Mouse (Mus musculus): ENCODE data around the gene Pinlyp. TPM values are rescaled to one million over a fixed set of nuclear protein-coding genes. Genes with fewer than 3 reads are reported as not detected.

The Pinlyp gene
- total and polyA plus RNA-seq, 2 experiments from 2014 or later, result not detected

- no peak overlapping the region for H3K9ac ChIP-seq (replicated peaks; ENCODE audit: low read depth, low read length)
- peaks cover 37% of the 10 kb centered on the region for H3K36me3 ChIP-seq (replicated peaks; ENCODE audit: control insufficient read depth, insufficient read depth, low read length)
- peaks cover under 1% of the 10 kb centered on the region; the same call in 1 of the 2 replicates for H3K4me1 ChIP-seq (ENCODE audit: control insufficient read depth, insufficient read depth)
- H3K27ac ChIP-seq (ENCODE audit: low read depth), result no peak overlapping the region
- TF ChIP-seq EP300 (IDR thresholded peaks at IDR 0.05; ENCODE audit: low read depth) (no peak), CTCF (IDR thresholded peaks at IDR 0.05; ENCODE audit: low read depth) (no peak)
- no peaks in the 10 kb centered on the region for H3K9me3 ChIP-seq (replicated peaks; ENCODE audit: control insufficient read depth, low read length)
- H3K4me3 ChIP-seq (ENCODE audit: low read depth, low read length), result no peak overlapping the region
- H3K27me3 ChIP-seq (ENCODE audit: control insufficient read depth, insufficient read depth, low read length), result no peaks in the 10 kb centered on the region
- ATAC-seq (ENCODE audit: insufficient read depth, low read depth) (no peak), DNase-seq (ENCODE audit: low spot score) (no peak)
- H3K4me2 ChIP-seq (ENCODE audit: low read depth, low read length), result no peak overlapping the region
- WGBS, result 89% methylated on average over 4 of the region's 4 CpGs
Measured at GRCm38 (mm10) chr7:24537081-24537480, 8.8 kb downstream of the Pinlyp start.

DNA sequence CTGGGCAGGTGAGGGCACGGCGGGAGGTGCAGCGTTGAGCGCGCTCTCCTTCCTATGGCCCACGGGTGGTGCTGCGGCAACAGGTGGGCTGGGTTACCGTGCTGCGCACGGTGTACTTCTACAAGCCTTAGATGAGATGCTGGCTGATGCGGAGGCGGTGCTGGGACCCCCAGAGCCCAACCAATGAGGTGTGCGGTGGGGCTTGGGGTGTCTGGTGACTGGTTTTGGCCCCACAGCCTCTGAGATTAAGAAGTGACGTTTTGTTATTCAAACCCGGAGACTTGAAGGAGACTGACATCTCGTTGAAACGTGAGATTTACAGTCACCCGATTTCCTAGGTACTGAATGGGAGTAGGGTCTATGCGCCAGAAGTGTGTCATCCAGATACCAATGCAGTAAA lies 11.6 kb downstream of the Pinlyp start:
- H3K9ac ChIP-seq (replicated peaks; ENCODE audit: low read depth, low read length), result no peak overlapping the region
- no peak overlapping the region for H3K4me3 ChIP-seq (ENCODE audit: low read depth, low read length)

DNA sequence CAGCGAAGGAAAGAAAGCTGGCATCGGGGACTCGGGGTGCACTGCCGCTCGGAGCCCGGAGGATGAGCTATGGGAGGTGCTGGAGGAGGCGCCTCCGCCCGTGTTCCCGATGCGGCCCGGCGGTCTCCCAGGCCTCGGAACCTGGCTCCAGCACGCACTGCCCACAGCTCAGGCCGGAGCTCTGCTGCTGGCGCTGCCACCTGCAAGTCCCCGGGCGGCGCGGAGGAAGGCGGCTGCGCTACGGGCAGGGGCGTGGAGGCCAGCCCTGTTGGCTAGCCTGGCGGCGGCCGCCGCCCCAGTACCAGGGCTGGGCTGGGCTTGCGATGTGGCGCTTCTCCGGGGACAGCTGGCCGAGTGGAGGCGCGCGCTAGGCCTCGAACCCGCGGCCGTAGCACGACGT lies 12.1 kb downstream of the Pinlyp start:
- TF ChIP-seq CTCF (IDR thresholded peaks at IDR 0.05; ENCODE audit: low read depth), result no peak
- no peak for TF ChIP-seq EP300 (IDR thresholded peaks at IDR 0.05; ENCODE audit: low read depth)
- no peak overlapping the region for H3K4me3 ChIP-seq (ENCODE audit: low read depth, low read length)
- DNase-seq (ENCODE audit: low spot score) (no peak), ATAC-seq (ENCODE audit: insufficient read depth, low read depth) (no peak)
- H3K36me3 ChIP-seq (replicated peaks; ENCODE audit: control insufficient read depth, insufficient read depth, low read length), result peaks cover 37% of the 10 kb centered on the region
- WGBS, result 61% methylated on average over 39 of the region's 42 CpGs
- H3K27me3 ChIP-seq (ENCODE audit: control insufficient read depth, insufficient read depth, low read length), result no peaks in the 10 kb centered on the region
- no peak overlapping the region for H3K4me2 ChIP-seq (ENCODE audit: low read depth, low read length)
- H3K9ac ChIP-seq (replicated peaks; ENCODE audit: low read depth, low read length), result no peak overlapping the region
- H3K9me3 ChIP-seq (replicated peaks; ENCODE audit: control insufficient read depth, low read length), result no peaks in the 10 kb centered on the region
- no peak overlapping the region for H3K27ac ChIP-seq (ENCODE audit: low read depth)
- peaks cover 10% of the 10 kb centered on the region for H3K4me1 ChIP-seq (ENCODE audit: control insufficient read depth, insufficient read depth)

More for the DNA sequence above, 11.6 kb downstream of the Pinlyp start:
- no peaks in the 10 kb centered on the region for H3K27me3 ChIP-seq (ENCODE audit: control insufficient read depth, insufficient read depth, low read length)
- 52% methylated on average over 19 of the region's 19 CpGs for WGBS
- ATAC-seq (ENCODE audit: insufficient read depth, low read depth) (no peak), DNase-seq (ENCODE audit: low spot score) (no peak)
- H3K4me1 ChIP-seq (ENCODE audit: control insufficient read depth, insufficient read depth), result peaks cover 9% of the 10 kb centered on the region
- peaks cover 37% of the 10 kb centered on the region for H3K36me3 ChIP-seq (replicated peaks; ENCODE audit: control insufficient read depth, insufficient read depth, low read length)
- H3K4me2 ChIP-seq (ENCODE audit: low read depth, low read length), result no peak overlapping the region
- H3K27ac ChIP-seq (ENCODE audit: low read depth), result no peak overlapping the region
- TF ChIP-seq EP300 (IDR thresholded peaks at IDR 0.05; ENCODE audit: low read depth) (no peak), CTCF (IDR thresholded peaks at IDR 0.05; ENCODE audit: low read depth) (no peak)
- no peaks in the 10 kb centered on the region for H3K9me3 ChIP-seq (replicated peaks; ENCODE audit: control insufficient read depth, low read length)

DNA sequence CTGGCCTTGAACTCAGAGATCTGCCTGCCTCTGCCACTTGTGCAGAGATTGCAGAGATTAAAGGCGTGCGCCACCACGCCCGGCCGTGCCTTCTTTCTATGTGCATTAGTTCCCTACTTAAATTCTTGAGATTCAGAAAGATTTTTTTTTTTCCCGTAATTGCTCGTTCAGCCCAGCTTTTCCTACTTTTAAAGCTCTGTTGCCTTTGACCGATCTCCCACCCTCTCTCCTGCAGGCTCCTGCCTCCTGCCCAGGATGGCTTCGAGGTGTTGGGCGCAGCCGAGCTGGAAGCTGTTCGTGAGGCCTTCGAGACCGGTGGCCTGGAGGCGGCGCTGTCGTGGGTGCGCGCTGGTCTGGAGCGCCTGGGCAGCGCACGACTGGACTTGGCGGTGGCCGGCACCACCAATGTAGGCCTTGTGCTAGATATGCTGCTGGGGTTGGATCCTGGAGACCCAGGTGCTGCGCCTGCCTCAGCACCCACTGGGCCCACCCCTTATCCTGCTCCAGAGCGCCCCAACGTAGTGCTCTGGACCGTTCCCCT lies 12.8 kb downstream of the Pinlyp start:
- TF ChIP-seq EP300 (IDR thresholded peaks at IDR 0.05; ENCODE audit: low read depth) (no peak), CTCF (IDR thresholded peaks at IDR 0.05; ENCODE audit: low read depth) (no peak)
- H3K4me2 ChIP-seq (ENCODE audit: low read depth, low read length), result no peak overlapping the region
- H3K36me3 ChIP-seq (replicated peaks; ENCODE audit: control insufficient read depth, insufficient read depth, low read length), result peaks cover 37% of the 10 kb centered on the region
- H3K27me3 ChIP-seq (ENCODE audit: control insufficient read depth, insufficient read depth, low read length), result no peaks in the 10 kb centered on the region
- no peak for DNase-seq (ENCODE audit: low spot score)
- no peak overlapping the region for H3K4me3 ChIP-seq (ENCODE audit: low read depth, low read length)
- H3K27ac ChIP-seq (ENCODE audit: low read depth), result no peak overlapping the region
- no peak overlapping the region for H3K9ac ChIP-seq (replicated peaks; ENCODE audit: low read depth, low read length)
- WGBS, result 85% methylated on average over 28 of the region's 28 CpGs
- H3K4me1 ChIP-seq (ENCODE audit: control insufficient read depth, insufficient read depth), result peaks cover 10% of the 10 kb centered on the region
- ATAC-seq (ENCODE audit: insufficient read depth, low read depth), result no peak
- no peaks in the 10 kb centered on the region for H3K9me3 ChIP-seq (replicated peaks; ENCODE audit: control insufficient read depth, low read length)

- Histone ChIP-seq H3K4me1 (ENCODE audit: control insufficient read depth, insufficient read depth) (peaks cover 10% of the 10 kb centered on the region), H3K4me3 (ENCODE audit: low read depth, low read length) (peak overlapping the region; percentile 71), H3K36me3 (replicated peaks; ENCODE audit: control insufficient read depth, insufficient read depth, low read length) (peaks cover 35% of the 10 kb centered on the region), H3K27ac (ENCODE audit: low read depth) (peak overlapping the region; percentile 85), H3K27me3 (ENCODE audit: control insufficient read depth, insufficient read depth, low read length) (no peaks in the 10 kb centered on the region), H3K9ac (replicated peaks; ENCODE audit: low read depth, low read length) (peak overlapping the region; percentile 79), H3K4me2 (ENCODE audit: low read depth, low read length) (peak overlapping the region; percentile 95), H3K9me3 (replicated peaks; ENCODE audit: control insufficient read depth, low read length) (no peaks in the 10 kb centered on the region)
- peak; percentile 80 for DNase-seq (ENCODE audit: low spot score)
- TF ChIP-seq CTCF (IDR thresholded peaks at IDR 0.05; ENCODE audit: low read depth) (peak; percentile 79), EP300 (IDR thresholded peaks at IDR 0.05; ENCODE audit: low read depth) (no peak)
- peak; percentile 60 for ATAC-seq (ENCODE audit: insufficient read depth, low read depth)
- under 1% methylated on average over 43 of the region's 43 CpGs for WGBS
Measured at GRCm38 (mm10) chr7:24531211-24531971, 14.5 kb downstream of the Pinlyp start.
